Mouse (Mus musculus): ENCODE results near the gene Lhfp. TPM values are rescaled to one million over a fixed set of nuclear protein-coding genes. Genes with fewer than 3 reads are reported as not detected.

Gene Lhfp
- total and polyA plus RNA-seq, 3 experiments = 0.29 to 2.8 TPM; not detected in 1

DNA sequence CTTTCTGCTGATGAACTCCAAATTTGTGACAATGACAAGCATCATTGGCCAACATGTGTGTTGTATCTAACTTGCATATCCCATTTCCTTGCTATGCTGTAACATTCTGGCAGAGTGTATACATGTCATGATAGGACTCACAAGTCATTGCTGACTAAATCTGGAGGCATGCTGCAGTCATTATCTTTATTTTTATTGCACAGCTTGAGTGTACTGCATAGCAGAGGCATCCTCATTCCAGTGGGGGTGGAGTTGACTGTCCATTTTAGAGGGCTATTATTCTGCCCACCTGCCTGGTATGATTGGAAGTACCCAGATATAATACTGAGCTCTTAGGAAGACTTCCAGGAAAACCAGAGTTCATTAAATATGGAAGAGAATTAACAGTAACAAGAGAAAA lies 97.9 kb downstream of the Lhfp start:
- no peaks in the 10 kb centered on the region for H3K4me1 ChIP-seq (ENCODE audit: insufficient read depth, low read depth, low read length)
- peaks cover 5% of the 10 kb centered on the region; the same call in 1 of the 2 replicates for H3K9me3 ChIP-seq (replicated peaks)
- no peaks in the 10 kb centered on the region for H3K27me3 ChIP-seq (ENCODE audit: insufficient read depth, low read length)
- TF ChIP-seq GATA1 (IDR thresholded peaks at IDR 0.05; ENCODE audit: borderline replicate concordance, low read length) = no peak
- TF ChIP-seq CTCF (IDR thresholded peaks at IDR 0.05; ENCODE audit: low read depth, low read length) = no peak
- TF ChIP-seq POLR2AphosphoS5 (IDR thresholded peaks at IDR 0.05; ENCODE audit: insufficient replicate concordance, low read depth, low read length) = no peak
- no peak for TF ChIP-seq TAL1 (conservative IDR thresholded peaks at IDR 0.05; ENCODE audit: low read depth, low read length)
- TF ChIP-seq GATA2 (IDR thresholded peaks at IDR 0.05; ENCODE audit: borderline replicate concordance, low read depth, low read length) = no peak
- no peak overlapping the region for H3K4me3 ChIP-seq (ENCODE audit: low read depth, low read length)
- ATAC-seq (ENCODE audit: extremely low read depth, insufficient number of reproducible peaks, low FRiP score, poor library complexity, severe bottlenecking) = no peak
- H3K36me3 ChIP-seq (replicated peaks) = no peaks in the 10 kb centered on the region
- no peak for DNase-seq (ENCODE audit: low spot score)

DNA sequence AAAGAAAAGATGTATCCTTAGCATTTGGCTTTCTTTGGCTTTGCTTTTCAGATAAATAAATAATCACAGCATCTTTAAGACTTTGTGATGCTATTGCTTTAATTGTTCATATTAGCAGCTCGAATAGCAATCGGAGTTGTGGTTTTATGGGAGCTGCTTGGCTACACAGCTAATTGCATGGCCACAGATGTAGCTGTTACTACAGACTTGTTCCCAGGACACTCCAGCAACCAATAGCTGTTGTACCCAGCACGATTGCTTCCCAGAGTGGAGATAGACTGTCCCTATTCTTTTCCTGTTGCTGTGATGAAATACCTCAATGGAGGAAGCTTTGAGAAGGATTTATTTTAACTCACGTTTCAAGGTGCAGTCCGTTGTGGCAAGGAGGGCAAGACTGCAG lies 98.3 kb downstream of the Lhfp start:
- Histone ChIP-seq H3K4me1 (ENCODE audit: insufficient read depth, low read depth, low read length) (no peaks in the 10 kb centered on the region), H3K27me3 (ENCODE audit: insufficient read depth, low read length) (no peaks in the 10 kb centered on the region), H3K36me3 (replicated peaks) (no peaks in the 10 kb centered on the region), H3K9me3 (replicated peaks) (peaks cover 5% of the 10 kb centered on the region; the same call in 1 of the 2 replicates), H3K4me3 (ENCODE audit: low read depth, low read length) (no peak overlapping the region)
- TF ChIP-seq GATA1 (IDR thresholded peaks at IDR 0.05; ENCODE audit: borderline replicate concordance, low read length) = no peak
- no peak for TF ChIP-seq CTCF (IDR thresholded peaks at IDR 0.05; ENCODE audit: low read depth, low read length)
- no peak for TF ChIP-seq POLR2AphosphoS5 (IDR thresholded peaks at IDR 0.05; ENCODE audit: insufficient replicate concordance, low read depth, low read length)
- no peak for TF ChIP-seq GATA2 (IDR thresholded peaks at IDR 0.05; ENCODE audit: borderline replicate concordance, low read depth, low read length)
- no peak for TF ChIP-seq TAL1 (conservative IDR thresholded peaks at IDR 0.05; ENCODE audit: low read depth, low read length)
- ATAC-seq (ENCODE audit: extremely low read depth, insufficient number of reproducible peaks, low FRiP score, poor library complexity, severe bottlenecking) (no peak), DNase-seq (ENCODE audit: low spot score) (no peak)

DNA sequence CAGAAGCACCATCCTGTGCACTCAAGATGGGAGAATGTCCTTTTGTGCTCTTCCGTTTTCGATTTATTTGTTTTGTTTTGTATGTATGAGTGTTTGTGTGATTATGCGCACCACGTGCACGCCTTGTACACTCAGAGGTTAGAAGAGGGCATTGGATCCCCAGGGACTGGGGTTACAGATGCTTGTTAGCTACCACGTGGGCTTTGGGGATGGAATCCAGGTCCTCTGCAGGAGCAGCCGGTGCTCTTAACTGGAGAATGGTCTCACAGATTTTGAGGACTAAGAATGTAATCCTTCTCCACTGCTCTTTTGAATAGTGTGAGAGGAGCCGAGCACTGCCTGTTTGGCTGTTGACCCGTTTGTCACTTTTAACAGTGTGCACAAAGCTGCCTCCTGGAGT lies 101.2 kb downstream of the Lhfp start:
- Histone ChIP-seq H3K27me3 (ENCODE audit: insufficient read depth, low read length) (no peaks in the 10 kb centered on the region), H3K4me3 (ENCODE audit: low read depth, low read length) (no peak overlapping the region), H3K36me3 (replicated peaks) (no peaks in the 10 kb centered on the region), H3K9me3 (replicated peaks) (0 out of 2 replicates have a peak, but pooled peaks cover 6% of the 10 kb centered on the region), H3K4me1 (ENCODE audit: insufficient read depth, low read depth, low read length) (no peaks in the 10 kb centered on the region)
- ATAC-seq (ENCODE audit: extremely low read depth, insufficient number of reproducible peaks, low FRiP score, poor library complexity, severe bottlenecking) (no peak), DNase-seq (ENCODE audit: low spot score) (no peak)
- TF ChIP-seq GATA2 (IDR thresholded peaks at IDR 0.05; ENCODE audit: borderline replicate concordance, low read depth, low read length) = no peak
- no peak for TF ChIP-seq GATA1 (IDR thresholded peaks at IDR 0.05; ENCODE audit: borderline replicate concordance, low read length)
- no peak for TF ChIP-seq TAL1 (conservative IDR thresholded peaks at IDR 0.05; ENCODE audit: low read depth, low read length)
- no peak for TF ChIP-seq CTCF (IDR thresholded peaks at IDR 0.05; ENCODE audit: low read depth, low read length)
- TF ChIP-seq POLR2AphosphoS5 (IDR thresholded peaks at IDR 0.05; ENCODE audit: insufficient replicate concordance, low read depth, low read length) = no peak

DNA sequence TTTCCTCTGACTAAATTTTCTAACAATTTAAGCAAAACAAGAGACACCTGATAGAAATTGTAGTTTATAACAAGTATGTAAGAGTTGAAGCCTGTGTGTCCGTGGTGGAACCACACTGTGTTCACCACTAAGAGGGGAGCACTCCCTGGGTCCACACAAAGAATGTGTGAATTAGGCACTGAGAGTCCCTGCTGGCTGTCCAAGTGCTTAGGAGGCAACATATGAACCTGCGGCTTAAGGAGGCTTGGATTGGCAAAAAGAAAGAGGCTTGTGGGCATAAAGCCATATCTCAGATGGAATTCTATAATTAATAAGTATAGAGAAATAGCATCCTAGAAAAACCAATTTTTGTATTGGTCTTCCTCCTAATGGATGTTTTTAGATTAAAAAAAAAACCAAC lies 104.2 kb downstream of the Lhfp start:
- H3K36me3 ChIP-seq (replicated peaks) = no peaks in the 10 kb centered on the region
- TF ChIP-seq TAL1 (conservative IDR thresholded peaks at IDR 0.05; ENCODE audit: low read depth, low read length) (no peak), CTCF (IDR thresholded peaks at IDR 0.05; ENCODE audit: low read depth, low read length) (no peak), GATA1 (IDR thresholded peaks at IDR 0.05; ENCODE audit: borderline replicate concordance, low read length) (no peak), POLR2AphosphoS5 (IDR thresholded peaks at IDR 0.05; ENCODE audit: insufficient replicate concordance, low read depth, low read length) (no peak), GATA2 (IDR thresholded peaks at IDR 0.05; ENCODE audit: borderline replicate concordance, low read depth, low read length) (no peak)
- DNase-seq (ENCODE audit: low spot score) (no peak), ATAC-seq (ENCODE audit: extremely low read depth, insufficient number of reproducible peaks, low FRiP score, poor library complexity, severe bottlenecking) (no peak)
- H3K9me3 ChIP-seq (replicated peaks) = 0 out of 2 replicates have a peak, but pooled peaks cover 3% of the 10 kb centered on the region
- no peaks in the 10 kb centered on the region for H3K27me3 ChIP-seq (ENCODE audit: insufficient read depth, low read length)
- H3K4me1 ChIP-seq (ENCODE audit: insufficient read depth, low read depth, low read length) = no peaks in the 10 kb centered on the region
- H3K4me3 ChIP-seq (ENCODE audit: low read depth, low read length) = no peak overlapping the region

DNA sequence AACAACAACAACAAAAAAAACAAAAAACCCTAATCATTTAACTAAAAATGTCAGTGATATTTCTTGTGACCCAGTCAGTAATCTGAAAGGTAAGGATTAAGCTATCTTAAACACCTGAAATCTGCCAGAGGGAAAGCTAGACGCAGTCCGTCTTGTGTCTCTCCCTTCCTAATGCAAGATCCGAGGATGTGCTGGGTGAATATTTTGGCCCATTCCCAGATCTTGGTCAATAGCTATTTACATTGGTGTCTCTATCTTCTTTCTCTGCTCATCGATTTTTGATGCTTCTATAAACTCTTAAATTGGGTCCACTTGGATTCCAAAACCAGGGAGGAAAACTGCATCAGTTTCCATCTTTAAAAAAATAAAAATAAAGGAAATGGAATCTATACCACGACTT lies 104.6 kb downstream of the Lhfp start:
- H3K4me3 ChIP-seq (ENCODE audit: low read depth, low read length) = no peak overlapping the region
- TF ChIP-seq TAL1 (conservative IDR thresholded peaks at IDR 0.05; ENCODE audit: low read depth, low read length) (no peak), GATA2 (IDR thresholded peaks at IDR 0.05; ENCODE audit: borderline replicate concordance, low read depth, low read length) (no peak), POLR2AphosphoS5 (IDR thresholded peaks at IDR 0.05; ENCODE audit: insufficient replicate concordance, low read depth, low read length) (no peak), GATA1 (IDR thresholded peaks at IDR 0.05; ENCODE audit: borderline replicate concordance, low read length) (no peak), CTCF (IDR thresholded peaks at IDR 0.05; ENCODE audit: low read depth, low read length) (no peak)
- H3K36me3 ChIP-seq (replicated peaks) = no peaks in the 10 kb centered on the region
- DNase-seq (ENCODE audit: low spot score) (no peak), ATAC-seq (ENCODE audit: extremely low read depth, insufficient number of reproducible peaks, low FRiP score, poor library complexity, severe bottlenecking) (no peak)
- H3K4me1 ChIP-seq (ENCODE audit: insufficient read depth, low read depth, low read length) = no peaks in the 10 kb centered on the region
- H3K9me3 ChIP-seq (replicated peaks) = 0 out of 2 replicates have a peak, but pooled peaks cover 3% of the 10 kb centered on the region
- H3K27me3 ChIP-seq (ENCODE audit: insufficient read depth, low read length) = no peaks in the 10 kb centered on the region

DNA sequence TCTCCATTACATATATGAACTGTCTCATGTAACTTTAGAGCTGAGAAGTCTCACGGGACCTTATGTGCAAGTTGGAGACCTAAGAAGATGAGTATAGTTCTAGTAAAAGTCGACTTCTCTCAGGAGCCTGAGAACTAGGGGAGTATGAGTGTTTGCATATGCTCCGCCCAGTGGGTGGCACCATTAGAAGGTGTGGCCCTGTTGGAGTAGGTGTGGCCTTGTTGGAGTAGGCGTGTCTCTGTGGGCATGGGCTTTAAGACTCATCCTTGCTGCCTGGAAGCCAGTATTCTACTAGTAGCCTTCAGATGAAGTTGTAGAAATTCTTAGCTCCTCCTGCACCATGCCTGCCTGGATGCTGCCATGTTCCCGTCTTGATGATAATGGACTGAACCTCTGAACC lies 105.7 kb downstream of the Lhfp start:
- Histone ChIP-seq H3K36me3 (replicated peaks) (no peaks in the 10 kb centered on the region), H3K4me3 (ENCODE audit: low read depth, low read length) (no peak overlapping the region), H3K4me1 (ENCODE audit: insufficient read depth, low read depth, low read length) (no peaks in the 10 kb centered on the region), H3K9me3 (replicated peaks) (0 out of 2 replicates have a peak, but pooled peaks cover 3% of the 10 kb centered on the region), H3K27me3 (ENCODE audit: insufficient read depth, low read length) (peaks cover 3% of the 10 kb centered on the region; the same call in 1 of the 2 replicates)
- ATAC-seq (ENCODE audit: extremely low read depth, insufficient number of reproducible peaks, low FRiP score, poor library complexity, severe bottlenecking) (no peak), DNase-seq (ENCODE audit: low spot score) (no peak)
- TF ChIP-seq TAL1 (conservative IDR thresholded peaks at IDR 0.05; ENCODE audit: low read depth, low read length) (no peak), GATA1 (IDR thresholded peaks at IDR 0.05; ENCODE audit: borderline replicate concordance, low read length) (no peak), POLR2AphosphoS5 (IDR thresholded peaks at IDR 0.05; ENCODE audit: insufficient replicate concordance, low read depth, low read length) (no peak), GATA2 (IDR thresholded peaks at IDR 0.05; ENCODE audit: borderline replicate concordance, low read depth, low read length) (no peak), CTCF (IDR thresholded peaks at IDR 0.05; ENCODE audit: low read depth, low read length) (no peak)

Measured in G1E (cell line).